Mouse (Mus musculus): Measurements from ENCODE around the gene Slc12a7. TPM values are rescaled to one million over a fixed set of nuclear protein-coding genes. Genes with fewer than 3 reads are reported as not detected.

Gene Slc12a7
- polyA plus RNA-seq, 1 experiment, result 104 TPM

DNA sequence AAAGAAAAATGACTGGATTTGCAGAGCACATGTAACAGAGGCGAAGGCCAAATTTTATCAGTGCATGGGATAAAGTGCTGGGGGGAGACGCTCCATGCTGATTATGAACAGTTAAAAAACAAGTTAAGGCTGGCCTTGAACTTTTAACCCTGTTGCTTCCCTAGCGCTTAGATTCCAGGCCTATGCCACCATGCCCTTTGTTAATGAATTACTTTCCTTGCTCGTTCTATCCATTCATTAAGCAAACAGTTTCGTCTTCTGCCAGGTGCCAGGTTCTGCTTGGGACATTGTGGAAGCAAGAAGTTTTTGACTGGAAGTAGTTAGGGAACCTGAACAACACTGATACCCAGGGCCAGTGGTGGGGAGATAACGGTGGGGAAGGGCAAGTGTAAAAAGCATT is 90.8 kb downstream of the Slc12a7 start:
- Histone ChIP-seq H3K27ac (ENCODE audit: insufficient read depth, low read depth, low read length) (no peak overlapping the region), H3K36me3 (ENCODE audit: control insufficient read depth, insufficient read depth, low read length) (no peaks in the 10 kb centered on the region), H3K27me3 (replicated peaks; ENCODE audit: control insufficient read depth, insufficient read depth, low read length) (no peaks in the 10 kb centered on the region), H3K4me3 (ENCODE audit: insufficient read depth, low read depth, low read length) (no peak overlapping the region), H3K4me1 (ENCODE audit: control insufficient read depth, insufficient read depth, low read length) (peaks cover 7% of the 10 kb centered on the region)
- 43% methylated on average over 6 of the region's 6 CpGs for WGBS
- peak; percentile 54 for DNase-seq
- no peak for TF ChIP-seq CTCF (conservative IDR thresholded peaks at IDR 0.05; ENCODE audit: insufficient read depth, insufficient read length, low read depth, low read length)
- no peak for TF ChIP-seq POLR2A (IDR thresholded peaks at IDR 0.05; ENCODE audit: low read depth, low read length)

DNA sequence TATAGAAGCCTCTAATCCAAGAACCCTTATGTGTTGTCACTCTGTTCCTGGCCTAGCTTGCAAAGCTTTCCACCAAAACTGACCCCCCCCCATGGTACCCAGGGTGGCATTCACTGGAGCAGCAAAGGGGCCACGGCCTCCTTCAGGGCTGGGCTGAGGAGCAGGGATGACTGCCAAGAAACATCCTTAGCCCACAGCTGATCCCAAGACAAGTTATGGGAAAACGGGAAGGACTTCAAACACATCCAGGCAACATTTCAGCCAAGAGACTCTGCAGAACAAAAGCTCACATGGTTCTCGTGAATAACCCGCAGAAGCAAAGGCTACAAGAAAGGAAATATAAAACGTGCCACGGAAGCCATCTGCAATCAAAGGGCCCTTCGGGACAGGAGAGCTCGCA is 94.3 kb downstream of the Slc12a7 start:
- H3K4me3 ChIP-seq (ENCODE audit: insufficient read depth, low read depth, low read length), result no peak overlapping the region
- H3K27me3 ChIP-seq (replicated peaks; ENCODE audit: control insufficient read depth, insufficient read depth, low read length), result no peaks in the 10 kb centered on the region
- H3K4me1 ChIP-seq (ENCODE audit: control insufficient read depth, insufficient read depth, low read length), result peaks cover 7% of the 10 kb centered on the region
- WGBS, result 67% methylated on average over 8 of the region's 8 CpGs
- H3K36me3 ChIP-seq (ENCODE audit: control insufficient read depth, insufficient read depth, low read length), result no peaks in the 10 kb centered on the region
- no peak for DNase-seq
- H3K27ac ChIP-seq (ENCODE audit: insufficient read depth, low read depth, low read length), result no peak overlapping the region
- TF ChIP-seq POLR2A (IDR thresholded peaks at IDR 0.05; ENCODE audit: low read depth, low read length) (no peak), CTCF (conservative IDR thresholded peaks at IDR 0.05; ENCODE audit: insufficient read depth, insufficient read length, low read depth, low read length) (no peak)

DNA sequence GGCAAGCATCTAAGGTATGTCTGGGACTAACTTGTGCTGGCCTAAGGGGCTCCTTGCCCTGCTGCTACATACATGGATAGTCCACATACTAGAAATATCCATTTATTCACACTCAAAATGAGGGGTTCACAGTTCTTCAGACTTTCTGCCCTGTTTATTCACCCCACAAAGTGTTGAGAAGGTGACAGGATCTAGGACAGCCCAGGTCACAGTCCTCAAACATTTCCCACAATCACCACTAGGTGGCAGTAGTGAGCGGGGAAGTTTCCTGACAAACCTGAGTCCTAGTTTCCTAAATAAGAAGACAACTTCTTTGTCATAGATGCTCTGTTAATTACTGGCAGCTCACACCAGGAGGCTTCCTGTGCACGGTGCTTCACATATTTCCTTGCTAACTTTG is 98.6 kb downstream of the Slc12a7 start:
- H3K4me3 ChIP-seq (ENCODE audit: insufficient read depth, low read depth, low read length), result no peak overlapping the region
- no peaks in the 10 kb centered on the region for H3K36me3 ChIP-seq (ENCODE audit: control insufficient read depth, insufficient read depth, low read length)
- 1% methylated on average over 2 of the region's 2 CpGs for WGBS
- no peak overlapping the region for H3K27ac ChIP-seq (ENCODE audit: insufficient read depth, low read depth, low read length)
- no peaks in the 10 kb centered on the region for H3K4me1 ChIP-seq (ENCODE audit: control insufficient read depth, insufficient read depth, low read length)
- peak; percentile 56 for DNase-seq
- no peaks in the 10 kb centered on the region for H3K27me3 ChIP-seq (replicated peaks; ENCODE audit: control insufficient read depth, insufficient read depth, low read length)
- TF ChIP-seq CTCF (conservative IDR thresholded peaks at IDR 0.05; ENCODE audit: insufficient read depth, insufficient read length, low read depth, low read length) (peak; percentile 81), POLR2A (IDR thresholded peaks at IDR 0.05; ENCODE audit: low read depth, low read length) (no peak)

DNA sequence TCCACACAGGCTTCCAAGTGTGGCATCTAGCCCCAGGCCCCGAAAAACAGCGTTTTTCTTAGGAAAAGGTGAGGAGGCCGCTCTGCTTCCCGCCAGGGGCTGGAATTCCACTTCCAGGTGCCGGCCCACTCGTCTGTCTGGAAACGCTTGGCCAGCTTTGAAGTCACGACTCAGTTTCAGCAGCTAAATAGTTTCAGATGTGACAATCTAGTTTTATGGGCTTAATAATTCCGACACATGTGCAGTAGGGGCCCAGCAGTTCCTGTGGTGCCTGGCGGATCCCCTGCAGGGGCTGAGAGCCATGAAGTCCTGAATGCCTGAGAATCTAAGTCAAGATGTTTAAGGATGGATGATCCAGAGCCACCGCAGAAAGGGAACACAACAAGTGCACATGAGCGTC is 100.9 kb downstream of the Slc12a7 start:
- H3K4me3 ChIP-seq (ENCODE audit: insufficient read depth, low read depth, low read length), result no peak overlapping the region
- H3K36me3 ChIP-seq (ENCODE audit: control insufficient read depth, insufficient read depth, low read length), result no peaks in the 10 kb centered on the region
- no peaks in the 10 kb centered on the region for H3K27me3 ChIP-seq (replicated peaks; ENCODE audit: control insufficient read depth, insufficient read depth, low read length)
- H3K27ac ChIP-seq (ENCODE audit: insufficient read depth, low read depth, low read length), result no peak overlapping the region
- no peak for DNase-seq
- 73% methylated on average over 12 of the region's 12 CpGs for WGBS
- H3K4me1 ChIP-seq (ENCODE audit: control insufficient read depth, insufficient read depth, low read length), result 0 out of 2 replicates have a peak, but pooled peaks cover 3% of the 10 kb centered on the region
- TF ChIP-seq POLR2A (IDR thresholded peaks at IDR 0.05; ENCODE audit: low read depth, low read length) (no peak), CTCF (conservative IDR thresholded peaks at IDR 0.05; ENCODE audit: insufficient read depth, insufficient read length, low read depth, low read length) (no peak)

DNA sequence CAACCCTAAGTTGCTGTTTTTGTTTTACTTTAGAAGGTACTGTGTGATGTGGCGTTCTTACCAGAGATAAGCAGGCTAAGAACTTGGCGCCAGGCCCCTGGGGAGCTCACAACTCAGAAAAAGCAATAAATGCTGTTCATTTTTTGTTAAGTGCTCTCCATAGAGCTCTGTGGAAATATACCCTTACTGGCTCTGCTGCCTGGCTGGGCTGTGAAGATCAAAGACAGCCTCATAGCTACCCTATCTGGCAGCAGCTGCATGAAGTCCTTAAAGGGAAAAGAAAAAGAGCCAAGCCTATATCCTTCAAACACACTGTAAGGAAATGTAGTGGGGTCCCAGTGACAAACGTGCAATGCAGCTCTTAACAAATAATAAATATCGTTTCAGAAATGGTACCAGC is 102.9 kb downstream of the Slc12a7 start:
- Histone ChIP-seq H3K4me3 (ENCODE audit: insufficient read depth, low read depth, low read length) (no peak overlapping the region), H3K27me3 (replicated peaks; ENCODE audit: control insufficient read depth, insufficient read depth, low read length) (no peaks in the 10 kb centered on the region), H3K27ac (ENCODE audit: insufficient read depth, low read depth, low read length) (no peak overlapping the region), H3K4me1 (ENCODE audit: control insufficient read depth, insufficient read depth, low read length) (0 out of 2 replicates have a peak, but pooled peaks cover 3% of the 10 kb centered on the region), H3K36me3 (ENCODE audit: control insufficient read depth, insufficient read depth, low read length) (no peaks in the 10 kb centered on the region)
- DNase-seq, result no peak
- 51% methylated on average over 4 of the region's 4 CpGs for WGBS
- TF ChIP-seq CTCF (conservative IDR thresholded peaks at IDR 0.05; ENCODE audit: insufficient read depth, insufficient read length, low read depth, low read length) (no peak), POLR2A (IDR thresholded peaks at IDR 0.05; ENCODE audit: low read depth, low read length) (no peak)

DNA sequence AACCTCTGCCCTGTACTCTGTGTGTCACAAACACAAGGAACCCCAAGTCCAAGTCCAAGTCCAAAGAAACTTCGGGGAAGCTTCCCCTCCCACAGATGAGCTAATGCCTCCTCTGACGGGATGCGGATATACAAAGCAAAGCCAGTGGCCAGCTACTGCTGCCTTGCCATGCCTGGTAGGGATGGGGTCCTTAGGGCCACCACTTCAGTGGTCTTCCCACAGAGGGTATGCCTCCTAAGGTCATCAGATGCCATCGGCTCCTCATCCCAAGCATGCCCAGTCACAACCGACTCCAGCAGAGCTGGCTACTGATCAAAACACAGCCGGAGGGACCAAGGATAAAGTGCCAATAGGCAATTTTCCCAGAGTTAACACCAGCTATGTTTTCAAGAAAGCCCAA is 103.6 kb downstream of the Slc12a7 start:
- no peak overlapping the region for H3K27ac ChIP-seq (ENCODE audit: insufficient read depth, low read depth, low read length)
- 0 out of 2 replicates have a peak, but pooled peaks cover 3% of the 10 kb centered on the region for H3K4me1 ChIP-seq (ENCODE audit: control insufficient read depth, insufficient read depth, low read length)
- H3K36me3 ChIP-seq (ENCODE audit: control insufficient read depth, insufficient read depth, low read length), result no peaks in the 10 kb centered on the region
- TF ChIP-seq CTCF (conservative IDR thresholded peaks at IDR 0.05; ENCODE audit: insufficient read depth, insufficient read length, low read depth, low read length) (no peak), POLR2A (IDR thresholded peaks at IDR 0.05; ENCODE audit: low read depth, low read length) (no peak)
- no peaks in the 10 kb centered on the region for H3K27me3 ChIP-seq (replicated peaks; ENCODE audit: control insufficient read depth, insufficient read depth, low read length)
- H3K4me3 ChIP-seq (ENCODE audit: insufficient read depth, low read depth, low read length), result no peak overlapping the region
- DNase-seq, result no peak
- WGBS, result 56% methylated on average over 6 of the region's 6 CpGs

DNA sequence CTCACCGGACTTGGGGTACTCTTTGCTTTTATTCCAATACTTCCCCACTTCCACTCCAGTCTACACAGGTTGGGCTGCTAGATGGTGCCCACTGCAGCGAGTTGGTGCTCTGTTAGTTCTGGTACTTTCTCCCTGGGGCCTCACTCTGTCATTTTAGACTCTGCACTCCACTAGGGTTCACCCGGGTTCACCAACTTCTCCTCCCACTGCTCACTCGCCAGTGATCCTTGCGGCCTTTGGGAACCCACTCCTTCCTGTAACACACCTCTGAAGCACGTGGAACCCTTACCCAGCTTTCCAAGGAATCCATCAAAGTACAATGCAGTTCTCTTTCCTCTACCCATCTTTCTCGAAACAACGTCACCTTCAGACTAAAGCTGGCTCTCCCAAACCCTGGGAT is 104.8 kb downstream of the Slc12a7 start:
- no peak for TF ChIP-seq CTCF (conservative IDR thresholded peaks at IDR 0.05; ENCODE audit: insufficient read depth, insufficient read length, low read depth, low read length)
- no peak for TF ChIP-seq POLR2A (IDR thresholded peaks at IDR 0.05; ENCODE audit: low read depth, low read length)
- H3K4me3 ChIP-seq (ENCODE audit: insufficient read depth, low read depth, low read length), result no peak overlapping the region
- H3K27me3 ChIP-seq (replicated peaks; ENCODE audit: control insufficient read depth, insufficient read depth, low read length), result no peaks in the 10 kb centered on the region
- WGBS, result 47% methylated on average over 8 of the region's 8 CpGs
- H3K27ac ChIP-seq (ENCODE audit: insufficient read depth, low read depth, low read length), result no peak overlapping the region
- H3K36me3 ChIP-seq (ENCODE audit: control insufficient read depth, insufficient read depth, low read length), result no peaks in the 10 kb centered on the region
- DNase-seq, result peak; percentile 74
- H3K4me1 ChIP-seq (ENCODE audit: control insufficient read depth, insufficient read depth, low read length), result 0 out of 2 replicates have a peak, but pooled peaks cover 3% of the 10 kb centered on the region
